Mouse (Mus musculus) kidney, adult 2 months (tissue): ENCODE results near the gene Nfkbil1. TPM values are rescaled to one million over a fixed set of nuclear protein-coding genes. Genes with fewer than 3 reads are reported as not detected.

Experiments used
- DNase-seq: peaks from one replicate; pipeline ENCODE4 v3.0.0; 2021
- H3K27ac ChIP-seq: fragments of 200-500 bp; 2 replicates; pipeline ENCODE4 v1.5.1; 2012; ENCODE audit warnings: low read depth, low read length, control low read depth, inconsistent platforms; ENCODE audit not compliant: insufficient read depth
- H3K27me3 ChIP-seq: fragments of 200-500 bp; replicated peaks from 2 replicates; pipeline ENCODE4 v1.6.1; 2012; ENCODE audit warnings: mild to moderate bottlenecking, moderate library complexity, low read length, inconsistent platforms; ENCODE audit not compliant: control insufficient read depth, insufficient read depth
- H3K36me3 ChIP-seq: fragments of 200-500 bp; 2 replicates; pipeline ENCODE4 v1.6.1; 2012; ENCODE audit warnings: mild to moderate bottlenecking, moderate library complexity, low read length, inconsistent platforms; ENCODE audit not compliant: control insufficient read depth, insufficient read depth
- H3K4me1 ChIP-seq: fragments of 200-500 bp; 2 replicates; pipeline ENCODE4 v1.6.1; 2011; ENCODE audit warnings: low read length; ENCODE audit not compliant: control insufficient read depth, insufficient read depth
- H3K4me3 ChIP-seq: fragments of 200-500 bp; 2 replicates; pipeline ENCODE4 v1.5.1; 2011; ENCODE audit warnings: mild to moderate bottlenecking, low read depth, low read length, control low read depth; ENCODE audit not compliant: insufficient read depth
- CTCF ChIP-seq: fragments of 200-500 bp; conservative IDR thresholded peaks from 2 replicates; pipeline ENCODE4 v1.5.1; 2011; ENCODE audit warnings: low read depth, mild to moderate bottlenecking, control low read depth, low read length, moderate library complexity, mixed read lengths; ENCODE audit not compliant: insufficient read depth, insufficient read length
- POLR2A ChIP-seq: fragments of 200-500 bp; IDR thresholded peaks from one replicate; pipeline ENCODE4 v1.6.1; 2011; ENCODE audit warnings: low read depth, low read length, control low read depth
- WGBS: fragments of 180-500 bp; shearing (Covaris S2); methylation state at CpG from one replicate; pipeline ENCODE4 v1.1.7; 2018; 5-methylcytosine and 5-hydroxymethylcytosine counted together
- polyA plus RNA-seq: library from polyadenylated mRNA; depleted of rRNA; stranded (reverse); fragments of >200 nt; gene quantifications from 2 replicates; pipeline ENCODE4 v1.2.3, GENCODE M21; 2012; rRNA removed

Nfkbil1 gene
- polyA plus RNA-seq, 1 experiment = 11.7 TPM

DNA sequence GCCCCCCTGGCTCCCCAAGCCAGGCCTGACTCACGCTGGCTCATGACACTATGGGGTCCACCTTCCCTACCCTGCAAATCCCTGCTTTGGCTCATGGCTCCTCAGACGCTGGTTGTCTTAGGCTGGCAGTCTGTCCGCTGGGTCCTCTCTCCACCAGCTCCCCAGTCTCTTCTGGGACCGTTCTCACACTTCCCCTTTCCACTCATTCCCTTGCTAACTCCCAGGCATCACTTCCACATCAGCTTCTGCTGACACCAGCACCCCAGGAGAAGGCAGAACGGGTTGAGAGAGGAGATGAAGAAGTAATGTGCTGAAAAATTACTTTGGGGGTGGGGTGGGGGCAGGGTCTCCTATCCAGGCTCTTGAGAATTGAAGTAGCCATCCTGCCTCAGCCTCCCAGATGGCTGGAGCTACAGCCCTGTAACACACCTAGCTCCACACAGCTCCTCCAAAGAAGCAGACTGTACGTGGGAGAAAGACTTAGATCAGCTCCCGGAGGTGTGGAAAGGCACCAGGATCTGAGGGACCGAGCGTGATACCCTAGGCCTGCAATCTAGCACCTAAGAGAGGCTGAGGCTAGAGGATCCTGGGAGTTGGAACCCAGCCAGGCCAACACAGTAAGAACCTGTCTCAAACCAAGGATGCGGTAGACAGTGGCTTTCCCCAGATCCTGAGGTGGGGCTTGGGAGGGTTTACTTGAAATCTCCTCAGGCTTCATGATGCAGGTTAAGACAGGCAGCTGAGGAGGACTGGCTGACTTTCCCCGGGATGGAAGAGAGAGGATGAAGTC lies 63.0 kb downstream of the Nfkbil1 start:
- 78% methylated on average over 11 of the region's 11 CpGs for WGBS
- TF ChIP-seq CTCF (no peak), POLR2A (no peak)
- Histone ChIP-seq H3K4me3 (no peak overlapping the region), H3K36me3 (no peaks in the 10 kb centered on the region), H3K27ac (0 out of 2 replicates have a peak overlapping the region, but pooled peaks have one; percentile 4), H3K4me1 (0 out of 2 replicates have a peak, but pooled peaks cover 5% of the 10 kb centered on the region), H3K27me3 (no peaks in the 10 kb centered on the region)
- peak; percentile 24 for DNase-seq

Other genes with a start within 250 kb of the Nfkbil1 start
- 52.5 and 64.5 TPM in 2 replicates for gene Vars, start 234.8 kb downstream of the Nfkbil1 start, polyA plus RNA-seq
- gene Vwa7, start 219.2 kb downstream of the Nfkbil1 start, polyA plus RNA-seq = 0.80 and 0.89 TPM in 2 replicates
- 0.69 and 0.77 TPM in 2 replicates for gene Sapcd1, start 207.8 kb downstream of the Nfkbil1 start, polyA plus RNA-seq
- gene Msh5, start 189.0 kb downstream of the Nfkbil1 start, polyA plus RNA-seq = 1.6 and 2.4 TPM in 2 replicates
- gene Clic1, start 185.8 kb downstream of the Nfkbil1 start, polyA plus RNA-seq = 105 and 117 TPM in 2 replicates
- 37.7 and 41.0 TPM in 2 replicates for gene Ddah2, start 176.8 kb downstream of the Nfkbil1 start, polyA plus RNA-seq
- 0.13 and 0.16 TPM in 2 replicates for gene Ly6g6c, start 170.4 kb downstream of the Nfkbil1 start, polyA plus RNA-seq
- gene Mpig6b, start 169.6 kb downstream of the Nfkbil1 start, polyA plus RNA-seq = 0.46 and 0.66 TPM in 2 replicates
- gene Ly6g6e, start 158.9 kb downstream of the Nfkbil1 start, polyA plus RNA-seq = 2.1 and 2.5 TPM in 2 replicates
- 8.1 and 8.9 TPM in 2 replicates for gene Ly6g6d, start 157.7 kb downstream of the Nfkbil1 start, polyA plus RNA-seq
- gene Ly6g6f, start 150.2 kb downstream of the Nfkbil1 start, polyA plus RNA-seq = not detected in 2 replicates
- 156 and 217 TPM in 2 replicates for gene Abhd16a, start 146.5 kb downstream of the Nfkbil1 start, polyA plus RNA-seq
- gene Ly6g5c, start 127.5 kb downstream of the Nfkbil1 start, polyA plus RNA-seq = not detected in 2 replicates
- gene Ly6g5b, start 120.4 kb downstream of the Nfkbil1 start, polyA plus RNA-seq = 0.81 and 1.0 TPM in 2 replicates
- 15.1 and 15.5 TPM in 2 replicates for gene Gpank1, start 114.3 kb downstream of the Nfkbil1 start, polyA plus RNA-seq
- gene Csnk2b, start 113.7 kb downstream of the Nfkbil1 start, polyA plus RNA-seq = 434 and 474 TPM in 2 replicates
- 10.7 and 12.9 TPM in 2 replicates for gene D17H6S53E, start 109.4 kb downstream of the Nfkbil1 start, polyA plus RNA-seq
- 138 and 157 TPM in 2 replicates for gene Apom, start 103.7 kb downstream of the Nfkbil1 start, polyA plus RNA-seq
- gene Bag6, start 100.6 kb downstream of the Nfkbil1 start, polyA plus RNA-seq = 145 and 160 TPM in 2 replicates
- gene Prrc2a, start 70.9 kb downstream of the Nfkbil1 start, polyA plus RNA-seq = 237 and 272 TPM in 2 replicates
- 0.65 and 2.6 TPM in 2 replicates for gene Aif1, start 59.7 kb downstream of the Nfkbil1 start, polyA plus RNA-seq
- 9.4 and 17.7 TPM in 2 replicates for gene Lst1, start 47.4 kb downstream of the Nfkbil1 start, polyA plus RNA-seq
- 2.5 and 20.9 TPM in 2 replicates for gene Ltb, start 41.4 kb downstream of the Nfkbil1 start, polyA plus RNA-seq
- gene Tnf, start 33.8 kb downstream of the Nfkbil1 start, polyA plus RNA-seq = 0.64 and 0.94 TPM in 2 replicates
- gene Lta, start 30.4 kb downstream of the Nfkbil1 start, polyA plus RNA-seq = 0.08 and 1.1 TPM in 2 replicates
- gene Gm16181, start 15.0 kb downstream of the Nfkbil1 start, polyA plus RNA-seq = not detected in 2 replicates
- 6.6 and 6.7 TPM in 2 replicates for gene Atp6v1g2, start 2.1 kb downstream of the Nfkbil1 start, polyA plus RNA-seq
- 203 and 206 TPM in 2 replicates for gene Ddx39b, start 6.0 kb upstream of the Nfkbil1 start, polyA plus RNA-seq
- gene H2-D1, start 26.9 kb upstream of the Nfkbil1 start, polyA plus RNA-seq = 340 and 351 TPM in 2 replicates
- 0.03 TPM in 1 of 2 replicates, not detected in the other for gene H2-Q1, start 84.6 kb upstream of the Nfkbil1 start, polyA plus RNA-seq
- gene H2-Q2, start 106.5 kb upstream of the Nfkbil1 start, polyA plus RNA-seq = 2.1 and 2.4 TPM in 2 replicates
- 48.1 and 55.9 TPM in 2 replicates for gene H2-Q4, start 143.8 kb upstream of the Nfkbil1 start, polyA plus RNA-seq
- gene H2-Q6, start 189.1 kb upstream of the Nfkbil1 start, polyA plus RNA-seq = 72.1 and 84.0 TPM in 2 replicates
- 112 and 139 TPM in 2 replicates for gene H2-Q7, start 203.4 kb upstream of the Nfkbil1 start, polyA plus RNA-seq
- gene H2-Q10, start 234.3 kb upstream of the Nfkbil1 start, polyA plus RNA-seq = 6.7 and 8.3 TPM in 2 replicates